Mouse (Mus musculus): ENCODE data around the gene F12. TPM values are rescaled to one million over a fixed set of nuclear protein-coding genes. Genes with fewer than 3 reads are reported as not detected.

Gene F12
- polyA plus RNA-seq, 1 experiment from 2014 or later = 0.05 TPM

DNA sequence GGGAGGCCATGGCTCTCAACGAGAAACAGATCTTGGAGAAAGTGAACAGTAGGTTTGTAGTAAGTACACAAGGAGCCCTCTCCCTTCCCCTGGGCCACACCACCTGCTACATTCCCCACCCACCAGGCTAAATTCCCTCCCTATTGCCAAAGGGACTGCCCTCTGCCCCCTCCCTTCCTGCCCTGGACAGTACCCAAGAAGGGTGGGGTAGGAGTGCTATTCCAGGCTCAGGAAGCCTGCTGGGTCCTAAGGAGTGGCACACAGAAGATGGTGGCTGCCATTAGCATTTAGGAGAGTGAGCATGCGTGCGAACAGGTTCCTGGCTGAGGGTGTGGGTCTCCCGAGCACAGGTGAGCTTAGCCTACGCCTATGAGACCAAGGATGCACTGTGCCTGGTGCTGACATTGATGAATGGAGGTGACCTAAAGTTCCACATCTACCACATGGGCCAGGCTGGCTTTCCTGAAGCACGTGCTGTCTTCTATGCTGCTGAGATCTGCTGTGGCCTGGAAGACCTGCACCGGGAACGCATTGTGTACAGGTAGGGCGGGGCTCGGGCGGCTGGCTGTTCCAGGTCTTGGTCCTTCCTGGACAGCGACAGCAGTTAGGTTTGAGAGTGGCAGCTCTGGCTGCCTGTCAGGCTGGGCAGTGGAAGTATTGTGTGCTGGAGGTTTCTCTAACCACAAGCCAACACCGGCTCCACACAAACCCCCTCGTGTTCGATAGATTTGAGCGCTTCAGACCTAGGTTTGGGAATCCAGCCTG is 25.4 kb upstream of the F12 start:
- WGBS = 90% methylated on average over 16 of the region's 16 CpGs
- Histone ChIP-seq H3K36me3 (ENCODE audit: insufficient read depth, low read length) (peaks cover 52% of the 10 kb centered on the region), H3K4me3 (replicated peaks; ENCODE audit: low read depth, low read length) (no peak overlapping the region), H3K9me3 (replicated peaks; ENCODE audit: low read length) (no peaks in the 10 kb centered on the region), H3K4me2 (ENCODE audit: low read length) (no peak overlapping the region), H3K9ac (ENCODE audit: low read depth, low read length) (no peak overlapping the region), H3K4me1 (replicated peaks; ENCODE audit: insufficient read depth, low read length) (no peaks in the 10 kb centered on the region), H3K27me3 (ENCODE audit: insufficient read depth, low read length) (no peaks in the 10 kb centered on the region), H3K27ac (no peak overlapping the region)
- TF ChIP-seq CTCF (IDR thresholded peaks at IDR 0.05; ENCODE audit: low read depth) = no peak
- no peak for ATAC-seq (replicated peaks; ENCODE audit: low FRiP score, low read depth)
- no peak for DNase-seq (ENCODE audit: low spot score)

DNA sequence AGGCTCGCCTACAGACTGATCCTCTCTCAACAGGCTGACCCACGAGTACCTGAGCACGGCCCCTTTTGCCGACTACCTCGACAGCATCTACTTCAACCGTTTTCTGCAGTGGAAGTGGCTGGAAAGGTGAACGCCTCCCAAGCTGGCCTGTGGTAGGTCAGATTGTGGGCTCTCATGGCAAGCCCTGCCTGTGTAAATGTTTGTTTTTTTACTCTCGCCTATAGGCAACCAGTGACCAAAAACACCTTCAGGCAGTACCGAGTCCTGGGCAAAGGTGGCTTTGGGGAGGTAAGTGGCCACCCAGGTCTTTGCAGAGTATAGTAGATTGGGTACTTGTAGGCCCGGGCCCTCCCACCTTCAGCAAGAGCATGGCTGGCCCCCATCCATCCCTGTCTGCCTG is 24.7 kb upstream of the F12 start:
- Histone ChIP-seq H3K4me1 (replicated peaks; ENCODE audit: insufficient read depth, low read length) (peaks cover 4% of the 10 kb centered on the region), H3K4me2 (ENCODE audit: low read length) (no peak overlapping the region), H3K36me3 (ENCODE audit: insufficient read depth, low read length) (peaks cover 49% of the 10 kb centered on the region), H3K27me3 (ENCODE audit: insufficient read depth, low read length) (no peaks in the 10 kb centered on the region), H3K4me3 (replicated peaks; ENCODE audit: low read depth, low read length) (no peak overlapping the region), H3K9ac (ENCODE audit: low read depth, low read length) (no peak overlapping the region), H3K9me3 (replicated peaks; ENCODE audit: low read length) (no peaks in the 10 kb centered on the region), H3K27ac (no peak overlapping the region)
- no peak for ATAC-seq (replicated peaks; ENCODE audit: low FRiP score, low read depth)
- no peak for TF ChIP-seq CTCF (IDR thresholded peaks at IDR 0.05; ENCODE audit: low read depth)
- WGBS = 90% methylated on average over 10 of the region's 10 CpGs
- no peak for DNase-seq (ENCODE audit: low spot score)

DNA sequence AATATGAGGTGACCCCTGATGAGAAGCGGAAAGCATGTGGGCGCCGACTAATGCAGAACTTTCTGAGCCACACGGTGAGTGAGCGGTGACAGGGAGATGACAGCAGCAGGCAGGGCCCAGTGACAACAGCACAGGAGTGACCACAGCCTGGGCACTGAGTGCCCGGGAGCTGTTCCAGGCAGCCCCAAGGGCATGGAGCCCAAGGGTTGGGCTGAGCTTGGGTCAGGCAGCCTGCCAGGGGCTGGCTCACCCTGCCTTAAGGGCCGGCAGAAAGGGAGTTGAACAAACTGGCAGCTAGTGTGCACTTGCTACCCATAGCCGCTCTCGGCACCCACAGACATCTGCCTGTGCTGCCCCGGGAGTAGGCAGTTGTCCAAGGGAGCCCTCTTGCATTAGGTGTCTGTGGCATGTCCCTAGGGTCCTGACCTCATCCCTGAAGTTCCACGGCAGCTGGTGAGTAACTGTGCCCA is 24.0 kb upstream of the F12 start:
- DNase-seq (ENCODE audit: low spot score) (no peak), ATAC-seq (replicated peaks; ENCODE audit: low FRiP score, low read depth) (no peak)
- H3K4me3 ChIP-seq (replicated peaks; ENCODE audit: low read depth, low read length) = no peak overlapping the region
- peaks cover 9% of the 10 kb centered on the region for H3K4me1 ChIP-seq (replicated peaks; ENCODE audit: insufficient read depth, low read length)
- H3K4me2 ChIP-seq (ENCODE audit: low read length) = no peak overlapping the region
- 88% methylated on average over 11 of the region's 11 CpGs for WGBS
- H3K27me3 ChIP-seq (ENCODE audit: insufficient read depth, low read length) = no peaks in the 10 kb centered on the region
- no peak overlapping the region for H3K27ac ChIP-seq
- no peak overlapping the region for H3K9ac ChIP-seq (ENCODE audit: low read depth, low read length)
- no peak for TF ChIP-seq CTCF (IDR thresholded peaks at IDR 0.05; ENCODE audit: low read depth)
- H3K36me3 ChIP-seq (ENCODE audit: insufficient read depth, low read length) = peaks cover 44% of the 10 kb centered on the region
- H3K9me3 ChIP-seq (replicated peaks; ENCODE audit: low read length) = no peaks in the 10 kb centered on the region

DNA sequence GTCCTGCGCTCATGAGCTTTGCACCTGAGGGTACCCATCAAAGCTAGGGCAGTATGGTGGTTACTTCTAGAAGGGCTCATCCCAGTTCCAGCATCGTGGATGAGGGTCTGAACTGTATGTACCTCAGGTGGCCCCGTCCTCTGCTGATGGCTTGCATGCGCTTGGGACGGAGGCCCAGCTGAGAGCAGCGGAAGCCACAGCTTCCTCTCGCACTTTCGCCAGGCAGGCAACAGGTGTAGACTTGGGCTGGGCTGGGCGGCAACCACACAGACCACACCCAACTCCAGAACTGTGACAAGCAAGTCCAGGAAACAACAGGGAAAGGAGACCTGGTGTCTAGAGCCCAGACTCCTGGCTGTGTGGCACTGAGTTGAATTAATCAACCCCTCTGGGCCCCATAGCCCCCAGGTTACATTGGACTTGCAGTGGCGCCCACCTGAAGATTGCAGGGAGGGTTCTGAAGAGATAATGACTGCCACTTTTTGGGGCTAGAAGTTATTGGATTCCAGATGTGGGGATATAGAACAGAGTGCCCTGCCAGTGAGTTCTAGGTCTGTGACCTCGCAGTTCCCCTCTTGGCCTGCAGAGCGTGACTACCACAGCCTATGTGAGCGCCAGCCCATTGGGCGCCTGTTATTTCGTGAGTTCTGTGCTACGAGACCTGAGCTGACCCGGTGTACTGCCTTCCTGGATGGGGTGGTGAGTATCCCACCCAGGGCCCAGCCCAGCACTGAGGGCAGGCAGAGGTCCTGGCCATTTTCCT is 23.3 kb upstream of the F12 start:
- whole genome bisulfite sequencing = 87% methylated on average over 17 of the region's 17 CpGs
- H3K4me1 ChIP-seq (replicated peaks; ENCODE audit: insufficient read depth, low read length) = peaks cover 9% of the 10 kb centered on the region
- no peak overlapping the region for H3K27ac ChIP-seq
- H3K9ac ChIP-seq (ENCODE audit: low read depth, low read length) = no peak overlapping the region
- H3K27me3 ChIP-seq (ENCODE audit: insufficient read depth, low read length) = no peaks in the 10 kb centered on the region
- DNase-seq (ENCODE audit: low spot score) (no peak), ATAC-seq (replicated peaks; ENCODE audit: low FRiP score, low read depth) (no peak)
- H3K36me3 ChIP-seq (ENCODE audit: insufficient read depth, low read length) = peaks cover 41% of the 10 kb centered on the region
- H3K4me3 ChIP-seq (replicated peaks; ENCODE audit: low read depth, low read length) = no peak overlapping the region
- H3K4me2 ChIP-seq (ENCODE audit: low read length) = no peak overlapping the region
- H3K9me3 ChIP-seq (replicated peaks; ENCODE audit: low read length) = no peaks in the 10 kb centered on the region
- TF ChIP-seq CTCF (IDR thresholded peaks at IDR 0.05; ENCODE audit: low read depth) = no peak

DNA sequence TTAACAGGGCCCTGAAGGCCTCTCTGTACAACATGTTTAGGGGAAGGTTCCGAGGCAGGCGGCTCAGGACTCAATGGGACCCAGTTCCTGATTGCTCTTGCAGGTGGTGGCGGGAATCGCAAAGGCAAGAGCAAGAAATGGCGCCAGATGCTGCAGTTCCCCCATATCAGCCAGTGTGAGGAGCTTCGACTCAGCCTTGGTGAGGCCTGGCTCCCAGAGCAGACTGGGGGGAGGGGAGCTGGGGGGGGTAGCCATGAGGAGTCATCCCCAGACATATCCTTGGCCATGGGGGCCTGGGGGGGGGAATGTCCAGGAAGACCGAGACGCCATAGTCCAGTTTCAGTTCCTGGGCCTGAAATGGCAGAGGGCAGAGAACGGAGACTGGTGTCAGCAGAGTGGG is 22.6 kb upstream of the F12 start:
- Histone ChIP-seq H3K27me3 (ENCODE audit: insufficient read depth, low read length) (no peaks in the 10 kb centered on the region), H3K9me3 (replicated peaks; ENCODE audit: low read length) (no peaks in the 10 kb centered on the region), H3K4me2 (ENCODE audit: low read length) (no peak overlapping the region), H3K9ac (ENCODE audit: low read depth, low read length) (no peak overlapping the region), H3K36me3 (ENCODE audit: insufficient read depth, low read length) (peaks cover 38% of the 10 kb centered on the region), H3K4me3 (replicated peaks; ENCODE audit: low read depth, low read length) (no peak overlapping the region), H3K27ac (no peak overlapping the region), H3K4me1 (replicated peaks; ENCODE audit: insufficient read depth, low read length) (peaks cover 10% of the 10 kb centered on the region)
- ATAC-seq (replicated peaks; ENCODE audit: low FRiP score, low read depth) = no peak
- no peak for TF ChIP-seq CTCF (IDR thresholded peaks at IDR 0.05; ENCODE audit: low read depth)
- DNase-seq (ENCODE audit: low spot score) = no peak
- WGBS = 96% methylated on average over 9 of the region's 9 CpGs

DNA sequence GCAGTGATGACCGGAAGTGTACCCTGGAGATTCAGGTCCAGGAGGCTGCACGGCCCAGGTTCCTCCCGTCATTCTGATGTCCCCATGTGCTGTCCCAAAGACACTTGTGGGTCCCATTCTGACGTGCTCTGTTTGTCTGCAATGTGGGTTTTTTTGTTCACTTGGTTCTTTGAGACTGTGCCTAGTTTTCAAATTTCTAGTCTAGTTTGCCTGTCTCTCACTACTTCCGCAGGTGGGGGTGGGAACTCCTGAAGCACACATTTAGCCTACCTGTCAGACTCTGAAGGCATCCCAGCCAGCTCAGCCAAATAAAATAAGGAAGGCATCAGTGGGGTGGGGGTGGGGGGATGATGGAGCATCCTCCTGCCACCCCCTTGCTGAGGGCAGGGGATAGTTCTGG is 21.5 kb upstream of the F12 start:
- Histone ChIP-seq H3K36me3 (ENCODE audit: insufficient read depth, low read length) (peaks cover 27% of the 10 kb centered on the region), H3K9me3 (replicated peaks; ENCODE audit: low read length) (no peaks in the 10 kb centered on the region), H3K4me3 (replicated peaks; ENCODE audit: low read depth, low read length) (no peak overlapping the region), H3K27me3 (ENCODE audit: insufficient read depth, low read length) (no peaks in the 10 kb centered on the region), H3K9ac (ENCODE audit: low read depth, low read length) (no peak overlapping the region), H3K4me1 (replicated peaks; ENCODE audit: insufficient read depth, low read length) (peaks cover 15% of the 10 kb centered on the region), H3K4me2 (ENCODE audit: low read length) (no peak overlapping the region), H3K27ac (no peak overlapping the region)
- ATAC-seq (replicated peaks; ENCODE audit: low FRiP score, low read depth) = no peak
- 92% methylated on average over 5 of the region's 5 CpGs for WGBS
- no peak for TF ChIP-seq CTCF (IDR thresholded peaks at IDR 0.05; ENCODE audit: low read depth)
- no peak for DNase-seq (ENCODE audit: low spot score)
